8 mouse cellular contexts compared by ENCODE assay signal in the genomic region with DNA sequence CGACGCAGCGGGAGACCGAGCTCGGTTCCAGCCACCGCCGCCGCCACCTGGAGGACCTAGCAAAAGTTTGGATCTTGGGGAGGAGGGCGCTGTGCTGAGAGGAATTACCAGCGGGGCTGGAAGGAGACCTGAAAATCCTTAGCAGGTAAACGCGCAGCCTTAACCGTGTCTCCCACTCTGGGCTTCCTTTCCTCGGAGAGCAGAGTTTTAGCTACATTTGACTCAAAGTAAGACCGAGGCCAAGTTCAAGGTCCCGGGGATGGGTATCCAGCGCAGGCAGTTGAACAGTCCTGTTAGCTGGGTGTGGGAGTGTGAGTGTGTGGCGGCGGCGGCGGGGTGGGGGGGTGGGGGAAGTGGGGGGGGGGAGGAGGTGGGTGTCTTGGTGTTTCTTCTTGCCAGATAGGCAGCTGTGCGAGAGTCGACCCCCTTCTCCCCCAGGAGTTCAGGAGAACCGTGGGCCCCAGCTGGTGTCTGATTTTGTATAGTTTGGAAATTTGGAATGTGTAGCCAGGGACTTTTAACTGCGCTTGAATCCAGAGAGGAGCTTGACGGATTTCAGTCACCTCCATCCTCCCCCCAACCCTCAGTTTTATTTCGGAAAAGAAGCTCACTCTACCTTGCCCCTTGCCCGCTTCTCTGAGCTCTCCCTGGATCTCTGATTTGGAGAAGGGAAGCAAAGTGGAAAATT. TPM values are rescaled to one million over a fixed set of nuclear protein-coding genes. Genes with fewer than 3 reads are reported as not detected.
DNase-seq lines count a peak whose midpoint lies in the region; ATAC-seq and TF ChIP-seq lines count a peak whose summit lies in the region.

No protein-coding gene starts in this region.

- no peaks in the 10 kb centered on the region for H3K36me3 ChIP-seq in spleen, adult 2 months (ENCODE audit: control insufficient read depth, insufficient read depth, low read length)
- H3K36me3 ChIP-seq in limb, embryonic 12.5 days, result no peaks in the 10 kb centered on the region

- TF ChIP-seq POLR2A in cerebellum, adult 2 months (IDR thresholded peaks at IDR 0.05; ENCODE audit: borderline replicate concordance, insufficient read depth, low read length), result no peak
- no peak for TF ChIP-seq POLR2A in spleen, adult 2 months (IDR thresholded peaks at IDR 0.05; ENCODE audit: low read depth, low read length)

- peak overlapping the region; percentile 92 for H3K9ac ChIP-seq in limb, embryonic 12.5 days (replicated peaks)

- WGBS in cerebellum, adult 2 months, result under 1% methylated on average over 25 of the region's 28 CpGs
- 6% methylated on average over 28 of the region's 28 CpGs for WGBS in spleen, adult 2 months
- under 1% methylated on average over 25 of the region's 28 CpGs for WGBS in limb, embryonic 12.5 days

- peak overlapping the region; percentile 86 for H3K4me2 ChIP-seq in limb, embryonic 12.5 days

- ATAC-seq in limb, embryonic 12.5 days (ENCODE audit: insufficient number of reproducible peaks, insufficient read depth, low FRiP score, low TSS enrichment, low read depth), result no peak

- H3K4me3 ChIP-seq in cerebellum, adult 2 months (replicated peaks; ENCODE audit: insufficient read depth, low read depth, low read length), result peak overlapping the region; percentile 63
- H3K4me3 ChIP-seq in spleen, adult 2 months (ENCODE audit: extremely low read depth, insufficient read depth, insufficient read length), result peak overlapping the region; percentile 39; the same call in 1 of the 2 replicates
- peak overlapping the region; percentile 82 for H3K4me3 ChIP-seq in limb, embryonic 12.5 days (replicated peaks)

- H3K9me3 ChIP-seq in limb, embryonic 12.5 days, result no peaks in the 10 kb centered on the region

- TF ChIP-seq CTCF in cerebellum, adult 2 months (IDR thresholded peaks at IDR 0.05; ENCODE audit: borderline replicate concordance, insufficient read depth, low read depth, low read length), result no peak
- no peak for TF ChIP-seq CTCF in spleen, adult 2 months (IDR thresholded peaks at IDR 0.05; ENCODE audit: extremely low read depth, insufficient read depth, insufficient read length, insufficient replicate concordance)

- H3K27me3 ChIP-seq in cerebellum, adult 2 months (ENCODE audit: control insufficient read depth, insufficient read depth, low read length), result no peaks in the 10 kb centered on the region; the same call in 1 of the 2 replicates
- H3K27me3 ChIP-seq in spleen, adult 2 months (ENCODE audit: control insufficient read depth, insufficient read depth, low read length), result peaks cover 8% of the 10 kb centered on the region
- H3K27me3 ChIP-seq in limb, embryonic 12.5 days, result peaks cover 13% of the 10 kb centered on the region

- intact Hi-C loops in gastrocnemius, postnatal 36 days (cut with DNase I), result loop anchor here (10.0 kb wide), 1 partner anchor 131 kb away; no protein-coding TSS in a partner anchor

- no peak for DNase-seq in cerebellum, adult 2 months
- DNase-seq in cerebellum, adult 8-10 months, result no peak
- DNase-seq in spleen, adult 2 months (ENCODE audit: low read depth in 1 of 2, low spot score in 2 of 2), result no peak
- DNase-seq in spleen, postnatal 14 days (ENCODE audit: low spot score in 2 of 2), result no peak
- peak; percentile 26 for DNase-seq in retina, postnatal 1 day
- DNase-seq in gastrocnemius, postnatal 36 days, result no peak
- no peak for DNase-seq in layer of hippocampus, adult 9-10 months (ENCODE audit: low spot score)

- no peaks in the 10 kb centered on the region; the same call in 1 of the 2 replicates for H3K4me1 ChIP-seq in cerebellum, adult 2 months (ENCODE audit: control insufficient read depth, insufficient read depth, low read length)
- no peaks in the 10 kb centered on the region for H3K4me1 ChIP-seq in spleen, adult 2 months (ENCODE audit: control insufficient read depth, insufficient read depth, insufficient read length)
- peaks cover 36% of the 10 kb centered on the region for H3K4me1 ChIP-seq in limb, embryonic 12.5 days (replicated peaks)

- no peak overlapping the region for H3K27ac ChIP-seq in cerebellum, adult 2 months (ENCODE audit: insufficient read depth, low read length)
- H3K27ac ChIP-seq in spleen, adult 2 months (ENCODE audit: insufficient read depth, low read length), result peak overlapping the region; percentile 50
- peak overlapping the region; percentile 95 for H3K27ac ChIP-seq in limb, embryonic 12.5 days

RNA-seq across cellular contexts. Expression of a gene that starts 4.0 kb away (rescaled TPM):
- polyA plus RNA-seq in cerebellum, adult 2 months (2012; rRNA removed), result 4.6 and 5.3 TPM in 2 replicates
- 0.92 and 1.2 TPM in 2 replicates for polyA plus RNA-seq in spleen, adult 2 months (2012; rRNA removed)
- 40.4 and 45.2 TPM in 2 replicates for polyA plus RNA-seq in limb, embryonic 12.5 days (2016; fragmentation: Nextera tagmentation; extraction: Ambion mirVana)
- 1 to 10 TPM; 5.0 to 5.3 TPM for total RNA-seq in gastrocnemius, postnatal 36 days (2021)
